Mouse (Mus musculus) midbrain, embryonic 13.5 days (tissue): ENCODE measurements around the gene Ndufs6. TPM values are rescaled to one million over a fixed set of nuclear protein-coding genes. Genes with fewer than 3 reads are reported as not detected.

Experiments
- ATAC-seq: fragments of 200-750 bp; cut with Nextera tagmentation; 2 replicates; pipeline ENCODE4 v1.8.0; 2017; ENCODE audit warnings: mild to moderate bottlenecking, moderate TSS enrichment, moderate library complexity
- H3K27ac ChIP-seq: fragments of 300-500 bp; sonication (generic); 2 replicates; pipeline ENCODE4 v1.5.1; 2015; ENCODE audit warnings: inconsistent platforms, mild to moderate bottlenecking, moderate library complexity
- H3K27me3 ChIP-seq: fragments of 300-500 bp; sonication (generic); 2 replicates; pipeline ENCODE4 v1.6.1; 2015; ENCODE audit warnings: mild to moderate bottlenecking, inconsistent platforms
- H3K36me3 ChIP-seq: fragments of 300-500 bp; sonication (generic); 2 replicates; pipeline ENCODE4 v1.6.1; 2015; ENCODE audit warnings: mild to moderate bottlenecking, inconsistent platforms
- H3K4me1 ChIP-seq: fragments of 300-500 bp; sonication (generic); replicated peaks from 2 replicates; pipeline ENCODE4 v1.6.1; 2015; ENCODE audit warnings: inconsistent platforms
- H3K4me2 ChIP-seq: fragments of 300-500 bp; sonication (generic); replicated peaks from 2 replicates; pipeline ENCODE4 v1.6.1; 2015; ENCODE audit warnings: moderate library complexity, mild to moderate bottlenecking, inconsistent platforms
- H3K4me3 ChIP-seq: fragments of 300-500 bp; sonication (generic); replicated peaks from 2 replicates; pipeline ENCODE4 v1.5.1; 2015; ENCODE audit warnings: mild to moderate bottlenecking, inconsistent platforms
- H3K9ac ChIP-seq: fragments of 300-500 bp; sonication (generic); replicated peaks from 2 replicates; pipeline ENCODE4 v1.6.1; 2015; ENCODE audit warnings: mild to moderate bottlenecking, inconsistent platforms
- H3K9me3 ChIP-seq: fragments of 300-500 bp; sonication (generic); 2 replicates; pipeline ENCODE4 v1.6.1; 2016; ENCODE audit warnings: mild to moderate bottlenecking, inconsistent platforms
- WGBS: fragments of 180-500 bp; shearing (Covaris S2); methylation state at CpG from one replicate; pipeline ENCODE4 v1.1.7; 2015; 5-methylcytosine and 5-hydroxymethylcytosine counted together
- polyA plus RNA-seq: library from polyadenylated mRNA; unstranded; fragments of >200 nt; fragmentation: Nextera tagmentation; extraction: Ambion mirVana; gene quantifications from 2 replicates; pipeline ENCODE4 v1.2.1, GENCODE M21; 2015

Ndufs6 gene
- polyA plus RNA-seq, 1 experiment from 2014 or later = 373 TPM

DNA sequence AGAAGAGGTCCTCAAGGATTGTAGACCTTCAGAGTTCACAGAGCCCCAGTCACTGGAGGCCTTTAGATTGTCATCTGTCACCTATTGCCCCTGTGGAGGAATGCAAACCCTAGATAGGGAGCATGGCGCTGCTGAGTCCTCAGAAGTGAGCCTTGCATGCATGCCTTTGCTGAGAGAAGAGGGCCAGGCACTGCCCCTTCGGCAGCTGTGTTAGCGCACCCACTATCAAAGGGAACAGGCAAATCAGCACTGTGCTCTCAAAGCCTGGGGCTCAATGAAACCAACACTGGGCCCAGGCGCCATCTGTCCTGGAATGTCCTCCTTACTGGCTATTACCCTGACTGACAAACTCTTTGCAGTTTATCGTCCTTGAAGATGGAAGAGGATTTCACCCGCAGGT, 23.6 kb downstream of the Ndufs6 start:
- Histone ChIP-seq H3K4me1 (peaks cover 31% of the 10 kb centered on the region), H3K4me2 (no peak overlapping the region), H3K9me3 (no peaks in the 10 kb centered on the region), H3K36me3 (no peaks in the 10 kb centered on the region), H3K4me3 (no peak overlapping the region), H3K27ac (no peak overlapping the region), H3K9ac (no peak overlapping the region), H3K27me3 (peaks cover 33% of the 10 kb centered on the region)
- ATAC-seq = no peak
- 48% methylated on average over 6 of the region's 6 CpGs for WGBS

DNA sequence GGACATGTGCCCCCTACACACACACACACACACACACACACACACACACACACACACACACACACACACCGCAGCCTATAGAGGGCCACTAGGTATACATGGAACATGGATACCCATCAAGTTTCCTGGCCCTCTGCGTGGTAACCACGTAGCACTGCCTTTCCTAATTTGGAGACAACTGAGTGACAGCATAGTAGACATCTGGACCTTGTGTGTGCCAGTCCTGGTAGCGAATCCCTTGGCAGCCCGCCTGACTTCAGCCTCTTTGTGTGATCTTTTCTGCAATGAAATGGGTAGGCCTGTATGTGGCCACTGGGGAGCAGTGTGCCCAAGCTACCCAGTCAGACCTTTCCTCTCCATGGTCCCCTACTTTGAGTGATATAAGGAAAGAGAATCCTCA, 29.0 kb downstream of the Ndufs6 start:
- no peak overlapping the region for H3K27ac ChIP-seq
- no peaks in the 10 kb centered on the region for H3K36me3 ChIP-seq
- H3K27me3 ChIP-seq = peaks cover 10% of the 10 kb centered on the region; the same call in 1 of the 2 replicates
- no peaks in the 10 kb centered on the region for H3K9me3 ChIP-seq
- no peak for ATAC-seq
- no peak overlapping the region for H3K4me2 ChIP-seq
- H3K9ac ChIP-seq = no peak overlapping the region
- no peak overlapping the region for H3K4me3 ChIP-seq
- WGBS = 82% methylated on average over 5 of the region's 5 CpGs
- 0 out of 2 replicates have a peak, but pooled peaks cover 4% of the 10 kb centered on the region for H3K4me1 ChIP-seq

DNA sequence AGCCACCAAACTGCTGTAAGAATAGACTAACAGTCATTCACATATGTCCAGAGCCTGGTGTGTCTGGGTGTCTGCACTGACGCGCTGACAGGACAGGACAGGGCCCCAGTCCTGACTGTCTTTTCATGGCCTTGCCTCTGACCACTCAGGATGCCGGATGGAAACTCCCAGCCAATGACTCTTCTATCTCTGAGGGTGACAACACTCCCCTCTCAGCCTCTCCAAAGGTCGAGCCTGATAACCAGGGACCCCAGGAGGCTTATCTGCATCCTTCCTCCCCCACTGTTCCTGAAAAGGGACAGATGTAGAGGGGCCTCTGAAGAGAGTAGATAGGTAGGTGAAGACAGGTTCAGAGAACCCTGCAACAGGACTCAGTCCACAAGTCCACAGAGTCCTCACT, 29.6 kb downstream of the Ndufs6 start:
- Histone ChIP-seq H3K9me3 (no peaks in the 10 kb centered on the region), H3K9ac (no peak overlapping the region), H3K27me3 (peaks cover 6% of the 10 kb centered on the region; the same call in 1 of the 2 replicates), H3K4me3 (no peak overlapping the region), H3K36me3 (no peaks in the 10 kb centered on the region), H3K27ac (no peak overlapping the region), H3K4me1 (0 out of 2 replicates have a peak, but pooled peaks cover 3% of the 10 kb centered on the region), H3K4me2 (no peak overlapping the region)
- WGBS = 73% methylated on average over 4 of the region's 4 CpGs
- ATAC-seq = no peak

DNA sequence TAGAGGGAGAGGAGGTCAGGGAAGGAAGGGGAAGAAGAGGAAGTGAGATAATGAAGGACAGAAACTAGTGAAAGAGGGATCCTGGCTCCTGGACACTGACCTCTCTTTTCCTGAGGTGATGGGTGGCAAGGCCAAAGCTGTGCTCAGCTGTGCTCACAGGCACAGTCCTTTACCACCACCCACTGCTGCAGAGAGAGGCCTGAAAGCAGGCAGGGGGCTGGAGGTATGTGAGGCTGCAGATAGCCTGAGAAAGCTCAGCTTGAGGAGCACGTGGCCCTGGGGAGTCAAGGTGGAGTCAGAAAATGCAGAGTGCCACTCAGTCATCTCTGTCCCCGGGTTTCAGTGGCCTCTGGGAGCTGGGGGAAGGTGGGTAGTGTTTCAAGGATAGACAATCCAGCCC, 37.2 kb downstream of the Ndufs6 start:
- H3K4me2 ChIP-seq = no peak overlapping the region
- no peak overlapping the region for H3K9ac ChIP-seq
- no peak overlapping the region for H3K4me3 ChIP-seq
- H3K27ac ChIP-seq = no peak overlapping the region
- no peaks in the 10 kb centered on the region for H3K4me1 ChIP-seq
- WGBS = 39% methylated on average over 2 of the region's 2 CpGs
- H3K27me3 ChIP-seq = 0 out of 2 replicates have a peak, but pooled peaks cover 10% of the 10 kb centered on the region
- ATAC-seq = no peak
- H3K36me3 ChIP-seq = no peaks in the 10 kb centered on the region
- no peaks in the 10 kb centered on the region for H3K9me3 ChIP-seq

DNA sequence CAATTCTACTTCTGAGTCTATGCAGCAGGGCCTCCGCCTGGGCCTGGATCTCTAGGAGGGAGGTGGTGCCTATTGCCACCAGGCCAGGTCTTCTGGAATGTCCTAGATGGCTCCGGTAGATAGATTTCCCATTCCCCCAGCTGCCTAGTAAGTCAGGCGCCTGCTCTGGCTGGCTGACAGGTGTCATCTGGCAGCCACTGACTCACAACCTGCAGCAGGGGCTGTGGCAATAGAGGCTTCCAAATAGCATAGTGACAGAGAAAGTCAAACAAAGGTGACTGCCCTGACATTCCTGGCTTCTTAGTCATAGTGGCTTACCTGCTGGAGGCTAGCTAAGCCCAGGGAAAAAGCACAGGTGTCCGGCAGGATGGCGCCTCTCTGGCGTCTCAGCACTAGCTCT, 38.1 kb downstream of the Ndufs6 start:
- no peak overlapping the region for H3K9ac ChIP-seq
- H3K4me1 ChIP-seq = no peaks in the 10 kb centered on the region
- no peak for ATAC-seq
- H3K4me3 ChIP-seq = no peak overlapping the region
- no peak overlapping the region for H3K4me2 ChIP-seq
- H3K9me3 ChIP-seq = no peaks in the 10 kb centered on the region
- H3K27ac ChIP-seq = no peak overlapping the region
- 86% methylated on average over 6 of the region's 6 CpGs for WGBS
- H3K36me3 ChIP-seq = no peaks in the 10 kb centered on the region
- 0 out of 2 replicates have a peak, but pooled peaks cover 10% of the 10 kb centered on the region for H3K27me3 ChIP-seq

DNA sequence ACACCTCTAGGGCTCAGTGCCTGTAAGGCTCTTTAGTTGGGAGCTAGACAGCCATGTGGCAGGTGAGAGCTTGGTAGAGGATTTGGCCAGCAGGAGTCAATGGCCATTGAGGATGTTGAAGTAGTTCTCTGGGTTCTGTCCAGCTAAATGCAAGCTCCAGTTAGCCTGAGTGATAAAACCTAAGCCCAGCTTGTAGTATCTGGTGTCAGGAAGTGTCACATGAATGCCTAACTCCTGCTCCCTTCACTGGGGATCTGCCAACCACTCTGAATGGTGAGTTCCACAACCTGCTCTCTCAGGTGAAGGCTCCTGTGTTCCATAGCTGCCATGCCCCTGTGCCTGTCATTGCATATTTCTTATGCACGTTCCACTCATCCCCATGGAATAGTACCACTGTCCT, 44.8 kb downstream of the Ndufs6 start:
- 94% methylated on average over 1 of the region's 1 CpGs for WGBS
- no peak for ATAC-seq

DNA sequence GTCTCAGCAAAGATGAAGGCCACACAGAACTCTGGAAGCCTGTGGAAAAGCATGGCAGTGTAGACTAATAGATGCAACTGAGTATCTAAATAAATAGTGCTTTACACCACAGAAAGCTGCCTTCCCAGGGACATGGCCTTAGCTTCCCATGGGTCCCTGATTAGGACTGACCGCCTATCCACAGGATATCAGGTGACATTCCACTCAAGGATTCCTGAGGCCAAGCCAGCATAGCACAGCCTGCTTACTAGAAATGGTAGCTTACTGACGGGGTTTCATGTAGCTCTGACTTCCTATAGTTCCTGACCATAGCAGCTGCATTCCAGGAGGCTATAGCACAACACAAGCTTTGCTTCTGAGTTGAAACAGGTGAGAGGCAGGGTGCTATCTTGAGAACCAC, 45.9 kb downstream of the Ndufs6 start:
- Histone ChIP-seq H3K27ac (no peak overlapping the region), H3K36me3 (no peaks in the 10 kb centered on the region)
- WGBS = 86% methylated on average over 2 of the region's 2 CpGs

More for the DNA sequence above, 44.8 kb downstream of the Ndufs6 start:
- Histone ChIP-seq H3K4me2 (no peak overlapping the region), H3K27ac (no peak overlapping the region), H3K4me3 (no peak overlapping the region), H3K4me1 (no peaks in the 10 kb centered on the region), H3K36me3 (no peaks in the 10 kb centered on the region), H3K9ac (no peak overlapping the region), H3K27me3 (peaks cover 13% of the 10 kb centered on the region; the same call in 1 of the 2 replicates), H3K9me3 (no peaks in the 10 kb centered on the region)

DNA sequence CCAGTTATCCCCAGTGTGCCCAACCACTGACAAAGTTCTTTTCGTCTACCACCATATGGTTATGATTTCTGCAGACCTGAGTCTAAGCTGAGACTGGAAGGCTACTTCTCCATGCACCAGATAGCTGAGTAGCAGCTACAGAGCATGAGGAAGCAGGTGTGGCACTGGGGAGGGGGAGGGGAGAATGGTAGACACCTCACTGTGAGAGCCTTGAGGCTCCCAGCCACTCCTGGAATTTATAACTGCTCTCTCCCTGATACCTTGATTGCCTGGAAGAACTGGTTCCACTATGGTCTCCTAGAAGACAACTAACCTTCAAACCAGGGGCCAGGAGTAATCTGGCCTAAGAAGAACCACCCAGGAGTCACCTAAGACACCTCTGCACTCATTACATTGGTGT, 49.1 kb downstream of the Ndufs6 start:
- Histone ChIP-seq H3K27ac (no peak overlapping the region), H3K4me3 (no peak overlapping the region), H3K4me2 (no peak overlapping the region), H3K27me3 (peaks cover 39% of the 10 kb centered on the region), H3K4me1 (no peaks in the 10 kb centered on the region), H3K9ac (no peak overlapping the region), H3K36me3 (no peaks in the 10 kb centered on the region), H3K9me3 (no peaks in the 10 kb centered on the region)
- 81% methylated on average over 1 of the region's 1 CpGs for WGBS
- ATAC-seq = no peak

More for the DNA sequence above, 45.9 kb downstream of the Ndufs6 start:
- no peak overlapping the region for H3K4me3 ChIP-seq
- H3K9ac ChIP-seq = no peak overlapping the region
- H3K9me3 ChIP-seq = no peaks in the 10 kb centered on the region
- peaks cover 15% of the 10 kb centered on the region for H3K27me3 ChIP-seq
- no peaks in the 10 kb centered on the region for H3K4me1 ChIP-seq
- no peak for ATAC-seq
- H3K4me2 ChIP-seq = no peak overlapping the region

DNA sequence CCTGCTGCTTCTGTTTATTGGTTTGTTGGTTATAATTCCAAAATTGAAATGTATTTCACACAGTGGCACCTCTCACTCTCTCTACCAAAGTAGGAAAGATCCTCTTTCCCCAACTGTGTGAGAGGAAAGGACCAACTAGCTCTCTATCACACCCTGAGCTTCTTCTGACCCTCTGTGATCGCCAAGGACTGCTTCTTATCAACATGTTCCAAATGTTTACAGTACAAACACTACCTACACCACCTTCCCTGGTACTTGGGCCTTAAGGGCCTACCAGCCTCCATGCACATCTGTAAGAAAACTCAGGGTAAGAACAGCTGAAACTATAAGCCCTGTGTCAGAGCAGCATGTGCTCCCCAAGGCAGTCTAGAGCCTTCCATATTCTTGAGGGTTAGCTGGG, 50.5 kb downstream of the Ndufs6 start:
- no peak for ATAC-seq
- H3K4me1 ChIP-seq = no peaks in the 10 kb centered on the region
- no peak overlapping the region for H3K27ac ChIP-seq
- H3K27me3 ChIP-seq = peaks cover 53% of the 10 kb centered on the region
- WGBS = 81% methylated on average over 1 of the region's 1 CpGs
- H3K9me3 ChIP-seq = no peaks in the 10 kb centered on the region
- H3K9ac ChIP-seq = no peak overlapping the region
- no peaks in the 10 kb centered on the region for H3K36me3 ChIP-seq
- H3K4me3 ChIP-seq = no peak overlapping the region
- no peak overlapping the region for H3K4me2 ChIP-seq

DNA sequence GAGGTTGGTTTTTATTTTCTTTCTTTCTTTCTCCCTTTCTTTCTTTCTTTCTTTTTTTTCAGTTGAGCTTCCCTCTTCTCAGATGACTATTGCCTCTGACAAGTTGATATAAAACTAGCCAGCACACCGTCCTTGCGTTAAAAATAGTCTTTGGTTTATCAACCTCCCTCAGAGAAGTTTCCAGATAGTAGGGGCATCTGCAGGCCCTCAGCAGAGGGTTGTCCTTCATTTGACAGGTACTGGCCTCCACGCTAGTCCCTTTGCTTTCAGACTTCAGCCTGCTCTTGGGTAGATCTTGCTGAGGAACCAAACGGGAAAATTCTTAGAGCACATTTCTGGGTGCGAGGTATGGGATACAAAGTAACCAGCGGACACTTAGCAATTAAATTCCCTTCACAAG, 51.0 kb downstream of the Ndufs6 start:
- Histone ChIP-seq H3K4me1 (peaks cover 4% of the 10 kb centered on the region), H3K9ac (no peak overlapping the region), H3K9me3 (no peaks in the 10 kb centered on the region), H3K4me2 (no peak overlapping the region), H3K4me3 (no peak overlapping the region), H3K36me3 (no peaks in the 10 kb centered on the region), H3K27me3 (peaks cover 57% of the 10 kb centered on the region), H3K27ac (no peak overlapping the region)
- ATAC-seq = no peak
- 93% methylated on average over 6 of the region's 6 CpGs for WGBS

DNA sequence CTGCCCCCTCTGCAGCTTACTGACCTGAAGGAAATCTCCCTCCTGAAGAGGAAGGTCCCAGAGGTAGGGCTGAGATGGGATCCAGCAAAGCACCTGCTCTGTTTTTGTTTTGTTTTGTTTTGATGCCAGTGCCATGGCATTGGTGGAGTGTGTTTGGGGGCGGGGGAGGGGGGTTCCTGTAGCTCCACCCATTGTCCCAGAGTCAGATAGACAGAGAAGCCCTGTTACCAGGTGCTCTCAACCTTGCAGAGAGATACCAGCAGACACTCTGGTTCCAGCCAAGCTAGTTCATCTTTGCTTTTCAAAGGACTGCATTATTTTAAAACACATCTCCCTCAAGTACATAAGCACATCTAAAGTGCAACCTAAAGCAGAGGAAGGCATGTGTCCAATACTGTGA, 54.8 kb downstream of the Ndufs6 start:
- WGBS = 27% methylated on average over 1 of the region's 1 CpGs
- no peak overlapping the region for H3K27ac ChIP-seq

DNA sequence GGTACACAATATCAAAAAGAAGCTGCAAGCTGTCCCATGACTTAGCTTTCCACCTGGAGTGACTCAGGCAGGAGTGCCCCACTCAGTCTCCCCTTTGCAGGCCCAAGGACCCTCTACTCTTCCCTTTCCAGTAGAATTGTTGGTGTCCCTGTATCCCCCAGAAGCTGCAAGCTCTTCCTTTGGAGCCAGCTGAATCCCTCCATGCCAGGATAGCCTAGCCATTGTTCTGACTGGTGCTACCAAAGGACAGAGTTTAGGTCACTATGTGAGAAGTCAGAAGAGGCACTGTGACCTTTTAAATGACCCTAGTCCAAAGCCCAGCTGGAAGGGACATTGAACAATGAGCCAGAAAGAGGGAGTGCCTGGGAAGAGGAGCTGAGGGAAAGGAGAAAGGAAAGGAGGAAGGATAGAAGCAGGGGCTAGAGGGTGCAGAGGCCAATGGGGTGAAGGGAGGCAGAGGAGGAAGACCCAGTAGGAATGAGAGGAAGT, 55.5 kb downstream of the Ndufs6 start:
- Histone ChIP-seq H3K27me3 (peaks cover 96% of the 10 kb centered on the region), H3K4me2 (no peak overlapping the region), H3K27ac (no peak overlapping the region), H3K36me3 (no peaks in the 10 kb centered on the region), H3K9ac (no peak overlapping the region), H3K4me3 (no peak overlapping the region), H3K4me1 (peaks cover 34% of the 10 kb centered on the region), H3K9me3 (no peaks in the 10 kb centered on the region)
- no peak for ATAC-seq

More for the DNA sequence above, 54.8 kb downstream of the Ndufs6 start:
- Histone ChIP-seq H3K4me1 (peaks cover 29% of the 10 kb centered on the region), H3K36me3 (no peaks in the 10 kb centered on the region), H3K9me3 (no peaks in the 10 kb centered on the region), H3K9ac (no peak overlapping the region), H3K27me3 (peaks cover 92% of the 10 kb centered on the region), H3K4me2 (no peak overlapping the region), H3K4me3 (no peak overlapping the region)
- no peak for ATAC-seq
